Mouse (Mus musculus) kidney, embryonic 15.5 days (tissue): ENCODE results near the gene Mrm1. TPM values are rescaled to one million over a fixed set of nuclear protein-coding genes. Genes with fewer than 3 reads are reported as not detected.

Experiments
- ATAC-seq: fragments of 200-750 bp; cut with Nextera tagmentation; replicated peaks from 2 replicates; pipeline ENCODE4 v1.8.0; 2017; ENCODE audit warnings: moderate TSS enrichment; ENCODE audit not compliant: low FRiP score
- H3K27ac ChIP-seq: fragments of 300-500 bp; sonication (generic); 2 replicates; pipeline ENCODE4 v1.5.1; 2015; ENCODE audit warnings: mild to moderate bottlenecking, inconsistent platforms
- H3K27me3 ChIP-seq: fragments of 300-500 bp; sonication (generic); 2 replicates; pipeline ENCODE4 v1.6.1; 2015; ENCODE audit warnings: inconsistent platforms
- H3K36me3 ChIP-seq: fragments of 300-500 bp; sonication (generic); 2 replicates; pipeline ENCODE4 v1.6.1; 2015; ENCODE audit warnings: inconsistent platforms
- H3K4me1 ChIP-seq: fragments of 300-500 bp; sonication (generic); 2 replicates; pipeline ENCODE4 v1.6.1; 2015; ENCODE audit warnings: inconsistent platforms
- H3K4me2 ChIP-seq: fragments of 300-500 bp; sonication (generic); 2 replicates; pipeline ENCODE4 v1.6.1; 2015; ENCODE audit warnings: moderate library complexity, mild to moderate bottlenecking, inconsistent platforms
- H3K4me3 ChIP-seq: fragments of 300-500 bp; sonication (generic); replicated peaks from 2 replicates; pipeline ENCODE4 v1.5.1; 2015; ENCODE audit warnings: mild to moderate bottlenecking, inconsistent platforms
- H3K9ac ChIP-seq: fragments of 300-500 bp; sonication (generic); 2 replicates; pipeline ENCODE4 v1.6.1; 2015; ENCODE audit warnings: mild to moderate bottlenecking, inconsistent platforms
- H3K9me3 ChIP-seq: fragments of 300-500 bp; sonication (generic); replicated peaks from 2 replicates; pipeline ENCODE4 v1.6.1; 2016; ENCODE audit warnings: inconsistent platforms
- WGBS: fragments of 180-500 bp; shearing (Covaris S2); methylation state at CpG from one replicate; pipeline ENCODE4 v1.1.7; 2015; ENCODE audit warnings: mixed read lengths; 5-methylcytosine and 5-hydroxymethylcytosine counted together
- polyA plus RNA-seq: library from polyadenylated mRNA; unstranded; fragments of >200 nt; fragmentation: Nextera tagmentation; extraction: Ambion mirVana; gene quantifications from 2 replicates; pipeline ENCODE4 v1.2.1, GENCODE M21; 2015

Mrm1 gene
- polyA plus RNA-seq, 1 experiment from 2014 or later, result 10.0 TPM

DNA sequence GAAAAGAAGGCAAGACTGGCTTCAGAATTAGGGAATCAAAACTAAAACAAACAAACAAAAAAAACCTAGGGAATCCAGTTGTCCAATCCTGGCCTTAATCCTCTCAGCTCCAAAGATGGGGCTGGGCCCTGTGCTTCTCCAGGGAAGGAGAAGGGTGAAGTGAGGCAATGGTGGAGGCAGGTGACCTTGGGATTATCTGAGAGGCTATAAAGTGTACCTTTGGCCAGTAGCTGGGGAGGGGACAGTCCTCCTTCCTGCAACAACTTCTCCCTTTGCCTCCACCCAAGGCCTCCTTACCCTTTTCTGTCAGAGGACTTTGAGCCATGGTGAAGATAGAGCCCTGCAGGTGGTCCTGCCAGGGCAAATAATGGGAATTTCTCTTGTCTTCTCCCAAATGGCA is 8.2 kb upstream of the Mrm1 start:
- Histone ChIP-seq H3K27ac (no peak overlapping the region), H3K4me3 (no peak overlapping the region), H3K27me3 (no peaks in the 10 kb centered on the region), H3K9ac (no peak overlapping the region), H3K36me3 (peaks cover 28% of the 10 kb centered on the region), H3K4me1 (peaks cover 14% of the 10 kb centered on the region), H3K9me3 (no peaks in the 10 kb centered on the region), H3K4me2 (no peak overlapping the region)
- ATAC-seq, result no peak

DNA sequence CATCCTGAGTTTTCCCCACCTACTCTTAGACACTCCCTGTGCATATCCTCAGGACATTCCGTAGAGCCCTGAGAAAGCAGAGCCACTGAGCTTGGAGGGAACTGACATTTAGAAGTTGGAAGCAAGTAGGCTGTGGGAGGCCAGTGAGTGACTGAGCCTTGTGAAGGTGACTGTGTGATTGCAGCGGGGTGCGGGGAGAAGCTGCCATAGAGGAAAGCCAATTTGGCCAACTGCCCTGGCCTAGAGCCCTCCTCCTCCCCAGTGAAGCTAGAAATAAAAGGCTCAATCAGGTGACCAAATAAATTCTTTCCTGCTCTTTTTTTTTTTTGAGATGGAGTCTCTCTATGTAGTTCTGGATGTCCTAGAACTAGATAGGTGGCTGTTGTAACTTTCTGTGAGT is 6.9 kb upstream of the Mrm1 start:
- H3K27ac ChIP-seq, result no peak overlapping the region
- no peak for ATAC-seq
- H3K4me3 ChIP-seq, result no peak overlapping the region
- H3K4me2 ChIP-seq, result no peak overlapping the region
- H3K9me3 ChIP-seq, result no peaks in the 10 kb centered on the region
- no peaks in the 10 kb centered on the region for H3K27me3 ChIP-seq
- WGBS, result 50% methylated on average over 3 of the region's 3 CpGs
- peaks cover 23% of the 10 kb centered on the region for H3K36me3 ChIP-seq
- peaks cover 14% of the 10 kb centered on the region for H3K4me1 ChIP-seq
- H3K9ac ChIP-seq, result no peak overlapping the region

GRCm38 (mm10) chr11:84825261-84825807 is 6.0 kb upstream of the Mrm1 start:
- 84% methylated on average over 10 of the region's 10 CpGs for WGBS
- Histone ChIP-seq H3K36me3 (peaks cover 15% of the 10 kb centered on the region; the same call in 1 of the 2 replicates), H3K4me2 (no peak overlapping the region)

DNA sequence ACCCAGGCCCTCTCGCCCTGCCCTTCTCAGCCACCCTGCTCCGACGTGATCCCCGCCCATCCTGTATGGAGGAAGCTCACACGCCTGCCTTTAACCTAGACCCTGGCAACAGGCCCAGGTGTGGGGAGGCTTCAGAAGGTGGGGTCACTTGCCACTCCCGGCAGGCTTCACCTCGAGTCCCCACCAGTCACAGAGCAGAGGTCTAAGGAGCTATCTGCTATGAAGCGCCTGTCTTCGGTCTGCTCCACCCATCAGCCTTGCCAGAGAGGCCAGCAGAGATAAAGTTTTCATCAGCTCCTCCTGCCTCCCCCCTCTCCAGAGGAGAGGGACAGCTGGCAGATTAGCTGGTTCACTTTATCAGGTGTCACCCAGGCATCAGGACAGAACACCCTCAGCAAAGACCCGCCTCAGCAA is 4.2 kb upstream of the Mrm1 start:
- Histone ChIP-seq H3K27me3 (no peaks in the 10 kb centered on the region), H3K4me3 (no peak overlapping the region), H3K9ac (no peak overlapping the region), H3K36me3 (peaks cover 8% of the 10 kb centered on the region; the same call in 1 of the 2 replicates), H3K4me1 (peaks cover 13% of the 10 kb centered on the region), H3K9me3 (no peaks in the 10 kb centered on the region), H3K27ac (no peak overlapping the region), H3K4me2 (no peak overlapping the region)
- WGBS, result 68% methylated on average over 10 of the region's 10 CpGs
- peak; percentile 60 for ATAC-seq

More at GRCm38 (mm10) chr11:84825261-84825807, 6.0 kb upstream of the Mrm1 start:
- H3K4me3 ChIP-seq, result no peak overlapping the region
- H3K9me3 ChIP-seq, result no peaks in the 10 kb centered on the region
- no peaks in the 10 kb centered on the region for H3K27me3 ChIP-seq
- no peak for ATAC-seq
- H3K9ac ChIP-seq, result no peak overlapping the region
- H3K27ac ChIP-seq, result no peak overlapping the region
- peaks cover 14% of the 10 kb centered on the region for H3K4me1 ChIP-seq

- no peaks in the 10 kb centered on the region for H3K9me3 ChIP-seq
- 88% methylated on average over 5 of the region's 5 CpGs for WGBS
- H3K4me3 ChIP-seq, result no peak overlapping the region
- H3K36me3 ChIP-seq, result peaks cover 8% of the 10 kb centered on the region; the same call in 1 of the 2 replicates
- no peak overlapping the region for H3K9ac ChIP-seq
- H3K4me2 ChIP-seq, result no peak overlapping the region
- ATAC-seq, result no peak
- H3K27me3 ChIP-seq, result no peaks in the 10 kb centered on the region
- peaks cover 6% of the 10 kb centered on the region; the same call in 1 of the 2 replicates for H3K4me1 ChIP-seq
- no peak overlapping the region for H3K27ac ChIP-seq
Observed at GRCm38 (mm10) chr11:84822487-84822886, 3.2 kb upstream of the Mrm1 start.

- WGBS, result 85% methylated on average over 9 of the region's 9 CpGs
- no peaks in the 10 kb centered on the region for H3K27me3 ChIP-seq
Observed at GRCm38 (mm10) chr11:84821131-84821770, 1.9 kb upstream of the Mrm1 start.

DNA sequence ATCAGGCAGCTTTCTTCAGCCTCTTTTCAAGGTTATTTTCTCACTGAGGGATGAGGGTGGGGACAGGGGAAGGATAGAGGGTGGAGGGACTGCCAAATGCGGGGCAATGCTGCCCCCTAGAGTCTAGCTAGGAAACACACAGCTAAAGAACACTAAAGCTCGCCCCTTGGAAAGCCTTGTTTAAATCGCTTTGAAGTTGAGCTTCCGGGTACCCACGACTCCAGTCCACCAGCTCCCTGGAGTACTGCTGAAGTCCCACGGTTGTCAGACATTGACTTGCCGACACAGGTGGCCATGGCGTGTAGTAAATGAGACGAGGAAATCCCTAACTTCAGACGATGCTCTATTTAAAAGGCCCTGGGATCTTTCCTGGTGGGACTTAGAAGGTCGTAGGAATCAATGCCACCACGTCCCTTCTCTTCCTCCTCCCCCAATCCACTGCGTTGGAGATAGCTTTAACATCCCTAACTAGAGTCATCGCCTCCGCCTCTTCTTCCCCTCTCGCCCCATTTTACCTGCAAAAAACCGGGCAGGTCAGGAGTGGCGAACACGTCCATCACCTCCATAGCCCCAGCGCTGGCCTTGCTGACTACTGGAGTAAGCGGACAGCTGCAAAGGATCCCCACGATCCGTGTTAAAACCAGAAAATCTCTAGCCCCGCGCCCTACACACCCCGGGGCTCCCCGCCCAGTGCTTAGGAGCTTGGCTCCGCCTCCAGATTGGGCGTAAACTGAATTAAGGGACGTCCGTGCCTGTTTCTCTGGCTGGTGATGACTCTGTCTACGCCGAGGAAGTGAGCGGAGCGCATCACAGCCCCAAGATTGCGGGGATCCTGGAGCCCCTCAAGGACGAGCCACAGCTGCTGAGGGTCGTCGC is 992 bp downstream of the Mrm1 start:
- Histone ChIP-seq H3K9me3 (no peaks in the 10 kb centered on the region), H3K27ac (peak overlapping the region; percentile 88), H3K4me2 (peak overlapping the region; percentile 99), H3K36me3 (peaks cover 8% of the 10 kb centered on the region; the same call in 1 of the 2 replicates), H3K27me3 (no peaks in the 10 kb centered on the region), H3K4me1 (peaks cover 6% of the 10 kb centered on the region; the same call in 1 of the 2 replicates), H3K4me3 (peak overlapping the region; percentile 82), H3K9ac (peak overlapping the region; percentile 71)
- ATAC-seq, result peak; percentile 72
- under 1% methylated on average over 39 of the region's 39 CpGs for WGBS

More at GRCm38 (mm10) chr11:84821131-84821770, 1.9 kb upstream of the Mrm1 start:
- H3K9me3 ChIP-seq, result no peaks in the 10 kb centered on the region
- H3K9ac ChIP-seq, result no peak overlapping the region
- no peak for ATAC-seq
- H3K4me1 ChIP-seq, result peaks cover 6% of the 10 kb centered on the region; the same call in 1 of the 2 replicates
- H3K36me3 ChIP-seq, result peaks cover 8% of the 10 kb centered on the region; the same call in 1 of the 2 replicates
- H3K27ac ChIP-seq, result no peak overlapping the region
- H3K4me2 ChIP-seq, result no peak overlapping the region
- H3K4me3 ChIP-seq, result no peak overlapping the region

DNA sequence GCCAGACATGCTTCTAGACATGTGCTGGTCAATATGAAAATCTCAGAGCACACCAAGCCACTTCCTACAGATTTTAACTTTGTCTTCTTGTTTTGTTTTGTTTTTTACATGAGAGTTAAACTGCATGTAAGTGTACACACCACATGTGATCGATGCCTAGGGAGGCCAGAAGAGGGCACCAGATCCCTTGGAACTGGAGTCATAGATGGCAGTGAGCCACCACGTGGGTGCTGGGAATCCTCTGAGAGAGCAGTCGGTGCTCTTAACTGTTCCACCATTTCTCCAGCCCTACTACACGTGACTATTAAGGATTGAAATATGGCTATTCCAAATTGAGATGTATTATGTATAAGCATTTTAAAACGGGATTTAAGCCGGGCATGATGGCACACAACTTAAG is 2.0 kb downstream of the Mrm1 start:
- no peak overlapping the region for H3K27ac ChIP-seq
- H3K9ac ChIP-seq, result no peak overlapping the region
- no peak overlapping the region for H3K4me2 ChIP-seq
- no peaks in the 10 kb centered on the region for H3K9me3 ChIP-seq
- no peaks in the 10 kb centered on the region for H3K27me3 ChIP-seq
- peaks cover 6% of the 10 kb centered on the region; the same call in 1 of the 2 replicates for H3K4me1 ChIP-seq
- ATAC-seq, result no peak
- WGBS, result 86% methylated on average over 6 of the region's 6 CpGs
- peaks cover 13% of the 10 kb centered on the region for H3K36me3 ChIP-seq
- H3K4me3 ChIP-seq, result no peak overlapping the region

DNA sequence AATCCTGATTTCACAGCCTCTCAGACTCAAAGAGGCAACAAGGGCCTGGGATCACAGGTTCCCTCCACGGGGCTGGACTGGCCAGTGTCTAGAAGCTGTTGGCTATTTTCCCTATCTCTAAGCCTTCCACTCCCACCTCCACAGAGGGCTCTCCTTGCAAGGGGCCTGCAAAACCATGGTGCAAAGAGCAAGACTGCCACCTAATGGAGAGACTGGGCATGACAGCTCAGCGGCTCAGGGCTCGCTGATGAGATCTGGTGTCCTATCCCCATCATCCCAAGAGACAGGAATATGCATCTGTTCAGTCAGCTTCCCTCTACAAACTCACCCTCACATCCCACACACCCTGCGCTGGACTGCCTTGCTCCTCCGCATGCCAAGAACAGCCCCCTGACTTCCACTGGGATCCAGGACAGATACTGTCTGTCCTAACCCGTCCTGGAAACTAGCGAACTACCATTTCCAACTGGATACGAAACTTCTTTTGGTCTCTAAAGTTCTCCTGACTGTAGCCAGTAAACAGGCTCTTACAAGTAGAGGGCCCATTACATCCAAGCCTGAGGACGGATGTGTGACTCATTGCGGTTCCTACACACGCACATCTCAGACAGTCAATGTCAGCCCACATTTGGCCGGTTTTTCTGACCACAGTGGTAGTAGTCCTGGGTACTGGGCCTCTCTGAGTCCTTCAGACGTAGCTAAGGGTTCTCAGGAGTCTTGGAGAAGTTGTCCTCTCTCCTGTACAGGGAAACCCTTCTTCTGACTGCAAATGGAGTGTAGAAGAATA is 5.4 kb downstream of the Mrm1 start:
- no peak overlapping the region for H3K9ac ChIP-seq
- WGBS, result 59% methylated on average over 13 of the region's 13 CpGs
- no peak for ATAC-seq
- H3K36me3 ChIP-seq, result peaks cover 6% of the 10 kb centered on the region; the same call in 1 of the 2 replicates
- no peak overlapping the region for H3K27ac ChIP-seq
- no peak overlapping the region for H3K4me3 ChIP-seq
- no peaks in the 10 kb centered on the region for H3K4me1 ChIP-seq
- no peaks in the 10 kb centered on the region for H3K27me3 ChIP-seq
- no peaks in the 10 kb centered on the region for H3K9me3 ChIP-seq
- no peak overlapping the region for H3K4me2 ChIP-seq

DNA sequence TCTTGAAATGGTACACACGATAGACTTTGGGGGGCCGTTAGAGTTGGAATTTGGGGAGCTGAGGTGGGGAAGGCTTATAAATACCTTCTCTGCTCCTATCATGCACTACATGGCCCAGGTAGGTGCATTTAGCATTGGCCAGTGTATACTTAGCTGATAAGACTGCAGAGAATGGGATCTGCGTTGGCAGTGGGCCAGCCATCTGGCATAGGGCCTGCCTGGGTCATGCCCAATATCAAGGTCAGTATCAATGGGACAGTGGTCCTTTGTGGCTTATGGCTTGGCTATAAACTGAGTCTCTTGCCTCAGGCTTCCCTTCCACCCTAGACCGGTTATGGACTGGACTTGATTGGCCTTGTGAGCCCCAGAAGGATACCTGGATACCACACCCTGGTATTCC is 14.9 kb downstream of the Mrm1 start:
- H3K4me2 ChIP-seq, result no peak overlapping the region
- H3K27ac ChIP-seq, result no peak overlapping the region
- H3K36me3 ChIP-seq, result no peaks in the 10 kb centered on the region
- WGBS, result 90% methylated on average over 4 of the region's 4 CpGs
- no peaks in the 10 kb centered on the region for H3K9me3 ChIP-seq
- H3K4me1 ChIP-seq, result no peaks in the 10 kb centered on the region
- no peaks in the 10 kb centered on the region for H3K27me3 ChIP-seq
- ATAC-seq, result no peak
- H3K4me3 ChIP-seq, result no peak overlapping the region
- no peak overlapping the region for H3K9ac ChIP-seq

- Histone ChIP-seq H3K36me3 (no peaks in the 10 kb centered on the region), H3K27me3 (peaks cover 20% of the 10 kb centered on the region), H3K9me3 (no peaks in the 10 kb centered on the region), H3K27ac (no peak overlapping the region), H3K9ac (no peak overlapping the region), H3K4me3 (no peak overlapping the region), H3K4me2 (no peak overlapping the region), H3K4me1 (peaks cover 5% of the 10 kb centered on the region)
- 17% methylated on average over 21 of the region's 21 CpGs for WGBS
- 0 out of 2 replicates have a peak, but pooled peaks have one; percentile 15 for ATAC-seq
Observed at GRCm38 (mm10) chr11:84797627-84798353, 21.5 kb downstream of the Mrm1 start.
